Mouse (Mus musculus) Patski (cell line): Measurements from ENCODE around the gene Rps11. TPM values are rescaled to one million over a fixed set of nuclear protein-coding genes. Genes with fewer than 3 reads are reported as not detected.
"Not testable (repeated sequence)": the region's sequence is repeated elsewhere in the genome, so short reads cannot be mapped to it uniquely, and the experiment has no call there.

Source experiments
- ATAC-seq: fragments of 100-300 bp; one replicate; pipeline ENCODE4 v1.8.0; 2021
- CTCF ChIA-PET: fragments of 350-600 bp; sonication (Branson Sonifier 250); formaldehyde crosslinking; loops from one replicate; lab custom pipeline; 2022; ENCODE audit warnings: inconsistent platforms; lab: Charles Lee
- POLR2A ChIA-PET: fragments of 350-600 bp; sonication (Branson Sonifier 250); formaldehyde crosslinking; loops from one replicate; lab custom pipeline; 2022; ENCODE audit warnings: antibody characterized with exemption, inconsistent platforms; lab: Charles Lee
- DNase-seq: peaks from one replicate; pipeline ENCODE4 v3.0.0-alpha.2; 2011; ENCODE audit warnings: low read depth, low spot score
- H3K27me3 ChIP-seq: fragments of 371-371 bp; one replicate; pipeline ENCODE4 v1.5.1; 2021
- CTCF ChIP-seq: fragments of 100-300 bp; IDR thresholded peaks from one replicate; pipeline ENCODE4 v1.5.1; 2021
- in situ Hi-C: fragments of 300-500 bp; cut with MboI; formaldehyde crosslinking; loops from 3 replicates; pipeline ENCODE4 v1.11.1; 2018; ENCODE audit warnings: low pct_unique_long_range_greater_than_20kb, mixed read lengths
- polyA plus RNA-seq: library from polyadenylated mRNA; unstranded; gene quantifications from one replicate; pipeline ENCODE4 v1.2.3, GENCODE M21; 2021

The Rps11 gene
- polyA plus RNA-seq, 1 experiment from 2014 or later, result 920 TPM

- CTCF ChIA-PET, result no interaction called here
- in situ Hi-C loops, result no loop called here
- TF ChIP-seq CTCF, result no peak
- no peak for DNase-seq
- ATAC-seq, result no peak
- no peaks in the 10 kb centered on the region for H3K27me3 ChIP-seq
- POLR2A ChIA-PET, result no interaction called here
Measured at GRCm38 (mm10) chr7:45126147-45126843, 2.1 kb upstream of the Rps11 start.

GRCm38 (mm10) chr7:45125649-45126048, 1.4 kb upstream of the Rps11 start:
- POLR2A ChIA-PET, ATAC-seq, DNase-seq, CTCF ChIA-PET, H3K27me3 ChIP-seq, in situ Hi-C loops: not testable (repeated sequence)

GRCm38 (mm10) chr7:45125144-45125600, 933 bp upstream of the Rps11 start:
- POLR2A ChIA-PET, result interaction anchor here (1.2 kb wide), 1 partner anchor 50 kb away, joined by 3 read pairs; no protein-coding TSS in a partner anchor
- ATAC-seq, result no peak
- no peak for DNase-seq
- TF ChIP-seq CTCF, result no peak
- no peaks in the 10 kb centered on the region for H3K27me3 ChIP-seq
- in situ Hi-C loops, result no loop called here
- CTCF ChIA-PET, result no interaction called here

- no peak for DNase-seq
- H3K27me3 ChIP-seq, result no peaks in the 10 kb centered on the region
- in situ Hi-C loops, result loop anchor here (5.0 kb wide), 1 partner anchor 36 kb away; no protein-coding TSS in a partner anchor
- ChIA-PET CTCF (interaction anchor here (1.2 kb wide), 1 partner anchor 13 kb away, joined by 4 read pairs; the partner anchor contains the start of genes Flt3l and Gm45713), POLR2A (interaction anchor here (0.7 kb wide), 1 partner anchor 125 kb away, joined by 4 read pairs; no protein-coding TSS in a partner anchor)
- no peak for ATAC-seq
- TF ChIP-seq CTCF, result no peak
Measured at GRCm38 (mm10) chr7:45123186-45123570, 1.1 kb downstream of the Rps11 start.

- DNase-seq, result no peak
- H3K27me3 ChIP-seq, result no peaks in the 10 kb centered on the region
- POLR2A ChIA-PET, result interaction anchor here (1.0 kb wide), 1 partner anchor 47 kb away, joined by 3 read pairs; no protein-coding TSS in a partner anchor
- CTCF ChIA-PET, result no interaction called here
- no peak for ATAC-seq
- in situ Hi-C loops, result loop anchor here (5.0 kb wide), 1 partner anchor 35 kb away; no protein-coding TSS in a partner anchor
- TF ChIP-seq CTCF, result no peak
Measured at GRCm38 (mm10) chr7:45122561-45123185, 1.6 kb downstream of the Rps11 start.

GRCm38 (mm10) chr7:45121966-45122365, 2.3 kb downstream of the Rps11 start:
- in situ Hi-C loops, result loop anchor here (5.0 kb wide), 1 partner anchor 35 kb away; no protein-coding TSS in a partner anchor
- CTCF ChIA-PET, result no interaction called here
- no peaks in the 10 kb centered on the region for H3K27me3 ChIP-seq
- no peak for DNase-seq
- ATAC-seq, result no peak
- POLR2A ChIA-PET, result interaction anchor here (1.0 kb wide), 1 partner anchor 46 kb away, joined by 3 read pairs; no protein-coding TSS in a partner anchor
- TF ChIP-seq CTCF, result no peak

- ATAC-seq (no peak), DNase-seq (no peak)
- in situ Hi-C loops, result loop anchor here (5.0 kb wide), 1 partner anchor 34 kb away; no protein-coding TSS in a partner anchor
- CTCF ChIA-PET, result interaction anchor here (1.0 kb wide), 1 partner anchor 11 kb away, joined by 3 read pairs; no protein-coding TSS in a partner anchor
- POLR2A ChIA-PET, result no interaction called here
- H3K27me3 ChIP-seq, result no peaks in the 10 kb centered on the region
- TF ChIP-seq CTCF, result no peak
Measured at GRCm38 (mm10) chr7:45121404-45121803, 2.8 kb downstream of the Rps11 start.

- no peak for TF ChIP-seq CTCF
- no peak for DNase-seq
- in situ Hi-C loops, result loop anchor here (5.0 kb wide), 1 partner anchor 33 kb away; no protein-coding TSS in a partner anchor
- no peaks in the 10 kb centered on the region for H3K27me3 ChIP-seq
- ChIA-PET CTCF (interaction anchor here (0.9 kb wide), 1 partner anchor 16 kb away, joined by 3 read pairs; the partner anchor contains the start of genes Flt3l and Gm45713), POLR2A (no interaction called here)
- no peak for ATAC-seq
Measured at GRCm38 (mm10) chr7:45119780-45120709, 4.2 kb downstream of the Rps11 start.

GRCm38 (mm10) chr7:45118336-45118735, 5.9 kb downstream of the Rps11 start:
- CTCF ChIA-PET, result interaction anchor here (1.0 kb wide), 1 partner anchor 9 kb away, joined by 3 read pairs; no protein-coding TSS in a partner anchor
- POLR2A ChIA-PET, result no interaction called here
- in situ Hi-C loops, result no loop called here
- TF ChIP-seq CTCF, result no peak
- no peak for ATAC-seq
- DNase-seq, result no peak
- no peaks in the 10 kb centered on the region for H3K27me3 ChIP-seq
